Mouse (Mus musculus) kidney, adult 2 months (tissue): ENCODE data around the gene Endog. TPM values are rescaled to one million over a fixed set of nuclear protein-coding genes. Genes with fewer than 3 reads are reported as not detected.
"Not testable (repeated sequence)": the region's sequence is repeated elsewhere in the genome, so short reads cannot be mapped to it uniquely, and the experiment has no call there.

Experiments used
- DNase-seq: peaks from one replicate; pipeline ENCODE4 v3.0.0; 2021
- H3K27ac ChIP-seq: fragments of 200-500 bp; 2 replicates; pipeline ENCODE4 v1.5.1; 2012; ENCODE audit warnings: low read depth, low read length, control low read depth, inconsistent platforms; ENCODE audit not compliant: insufficient read depth
- H3K27me3 ChIP-seq: fragments of 200-500 bp; replicated peaks from 2 replicates; pipeline ENCODE4 v1.6.1; 2012; ENCODE audit warnings: mild to moderate bottlenecking, moderate library complexity, low read length, inconsistent platforms; ENCODE audit not compliant: control insufficient read depth, insufficient read depth
- H3K36me3 ChIP-seq: fragments of 200-500 bp; 2 replicates; pipeline ENCODE4 v1.6.1; 2012; ENCODE audit warnings: mild to moderate bottlenecking, moderate library complexity, low read length, inconsistent platforms; ENCODE audit not compliant: control insufficient read depth, insufficient read depth
- H3K4me1 ChIP-seq: fragments of 200-500 bp; 2 replicates; pipeline ENCODE4 v1.6.1; 2011; ENCODE audit warnings: low read length; ENCODE audit not compliant: control insufficient read depth, insufficient read depth
- H3K4me3 ChIP-seq: fragments of 200-500 bp; 2 replicates; pipeline ENCODE4 v1.5.1; 2011; ENCODE audit warnings: mild to moderate bottlenecking, low read depth, low read length, control low read depth; ENCODE audit not compliant: insufficient read depth
- CTCF ChIP-seq: fragments of 200-500 bp; conservative IDR thresholded peaks from 2 replicates; pipeline ENCODE4 v1.5.1; 2011; ENCODE audit warnings: low read depth, mild to moderate bottlenecking, control low read depth, low read length, moderate library complexity, mixed read lengths; ENCODE audit not compliant: insufficient read depth, insufficient read length
- POLR2A ChIP-seq: fragments of 200-500 bp; IDR thresholded peaks from one replicate; pipeline ENCODE4 v1.6.1; 2011; ENCODE audit warnings: low read depth, low read length, control low read depth
- WGBS: fragments of 180-500 bp; shearing (Covaris S2); methylation state at CpG from one replicate; pipeline ENCODE4 v1.1.7; 2018; 5-methylcytosine and 5-hydroxymethylcytosine counted together
- polyA plus RNA-seq: library from polyadenylated mRNA; depleted of rRNA; stranded (reverse); fragments of >200 nt; gene quantifications from 2 replicates; pipeline ENCODE4 v1.2.3, GENCODE M21; 2012

Endog gene
- polyA plus RNA-seq, 1 experiment, result 78.0 TPM

DNA sequence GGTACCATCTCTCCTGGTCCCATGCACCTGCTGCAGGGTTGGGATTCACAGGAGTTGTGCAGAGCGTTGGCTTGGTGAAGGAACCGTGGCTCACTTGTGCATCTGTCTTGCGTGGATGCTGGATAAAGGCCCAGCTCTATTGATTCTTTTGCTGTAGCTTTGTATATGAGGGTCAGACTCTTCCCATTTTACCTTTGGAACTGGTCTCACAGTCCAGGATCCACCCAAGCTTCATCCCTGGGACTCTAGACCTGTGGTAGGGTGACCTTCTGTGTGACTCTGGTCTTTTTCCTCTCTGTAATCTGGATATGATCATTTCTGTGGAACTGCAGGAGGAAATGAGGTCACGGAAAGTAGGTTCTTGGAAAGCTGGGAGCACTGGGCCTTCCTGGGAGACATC lies 26.9 kb upstream of the Endog start:
- no peaks in the 10 kb centered on the region for H3K27me3 ChIP-seq
- DNase-seq, result peak; percentile 44
- no peak overlapping the region for H3K27ac ChIP-seq
- peaks cover 16% of the 10 kb centered on the region; the same call in 1 of the 2 replicates for H3K4me1 ChIP-seq
- 69% methylated on average over 4 of the region's 4 CpGs for WGBS
- H3K4me3 ChIP-seq, result no peak overlapping the region
- TF ChIP-seq POLR2A, result no peak
- no peak for TF ChIP-seq CTCF
- H3K36me3 ChIP-seq, result peaks cover 12% of the 10 kb centered on the region

DNA sequence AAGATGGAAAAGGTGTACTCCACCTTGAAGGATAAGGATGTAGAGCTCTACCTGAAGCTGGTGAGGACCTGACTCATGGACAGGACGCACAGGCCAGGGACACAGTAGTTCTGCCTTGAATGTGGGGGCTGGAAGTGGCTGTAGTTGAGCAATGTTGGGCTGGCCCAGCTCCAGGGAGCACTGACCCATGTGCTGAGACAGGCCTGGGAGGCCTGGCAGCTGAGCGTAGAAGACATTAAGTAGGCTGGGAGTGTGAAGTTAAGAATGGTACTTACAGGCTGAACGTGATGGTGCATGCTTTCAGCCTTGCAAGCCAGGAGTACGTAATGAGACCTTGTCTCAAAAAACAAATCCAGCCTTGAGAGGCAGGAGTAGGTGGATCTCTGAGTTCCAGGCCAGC lies 23.8 kb upstream of the Endog start:
- Histone ChIP-seq H3K27ac (no peak overlapping the region; the same call in 1 of the 2 replicates), H3K36me3 (peaks cover 6% of the 10 kb centered on the region)
- peak; percentile 94 for DNase-seq

GRCm38 (mm10) chr2:30151840-30152239 lies 19.5 kb upstream of the Endog start:
- DNase-seq, result peak; percentile 81
- H3K27ac ChIP-seq, result peak overlapping the region; percentile 24; the same call in 1 of the 2 replicates
- H3K4me1 ChIP-seq, result peaks cover 12% of the 10 kb centered on the region
- TF ChIP-seq CTCF, result no peak
- WGBS, result 55% methylated on average over 11 of the region's 11 CpGs
- H3K36me3 ChIP-seq, result peaks cover 3% of the 10 kb centered on the region; the same call in 1 of the 2 replicates
- H3K4me3 ChIP-seq, result no peak overlapping the region
- no peaks in the 10 kb centered on the region for H3K27me3 ChIP-seq

More for the DNA sequence above, 23.8 kb upstream of the Endog start:
- Histone ChIP-seq H3K4me1 (peaks cover 23% of the 10 kb centered on the region), H3K4me3 (no peak overlapping the region), H3K27me3 (no peaks in the 10 kb centered on the region)
- 29% methylated on average over 4 of the region's 4 CpGs for WGBS
- no peak for TF ChIP-seq CTCF

DNA sequence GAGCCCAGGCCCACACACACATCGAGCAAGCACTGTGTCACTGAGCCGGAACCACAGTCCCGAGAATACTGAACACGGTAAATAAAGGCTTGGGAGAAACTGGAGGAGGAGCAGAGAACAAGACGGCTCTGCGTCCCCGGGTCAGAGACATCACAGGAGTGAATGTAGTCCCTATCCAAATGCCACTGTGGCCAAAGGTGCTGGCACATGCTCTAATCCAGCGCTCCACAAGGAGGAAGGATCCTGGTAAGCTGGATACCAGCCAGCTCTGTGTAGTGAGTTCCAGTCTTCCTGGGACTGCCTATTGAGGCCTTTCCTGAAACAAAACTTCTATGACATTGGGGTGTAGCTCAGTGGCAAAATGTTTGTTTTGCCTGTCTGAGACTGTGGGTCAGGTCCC lies 18.7 kb upstream of the Endog start:
- H3K27me3 ChIP-seq, result no peaks in the 10 kb centered on the region
- DNase-seq, result peak; percentile 70
- 39% methylated on average over 8 of the region's 8 CpGs for WGBS
- H3K27ac ChIP-seq, result no peak overlapping the region
- H3K4me1 ChIP-seq, result peaks cover 7% of the 10 kb centered on the region
- H3K36me3 ChIP-seq, result peaks cover 3% of the 10 kb centered on the region; the same call in 1 of the 2 replicates
- no peak overlapping the region for H3K4me3 ChIP-seq
- TF ChIP-seq POLR2A (no peak), CTCF (no peak)

DNA sequence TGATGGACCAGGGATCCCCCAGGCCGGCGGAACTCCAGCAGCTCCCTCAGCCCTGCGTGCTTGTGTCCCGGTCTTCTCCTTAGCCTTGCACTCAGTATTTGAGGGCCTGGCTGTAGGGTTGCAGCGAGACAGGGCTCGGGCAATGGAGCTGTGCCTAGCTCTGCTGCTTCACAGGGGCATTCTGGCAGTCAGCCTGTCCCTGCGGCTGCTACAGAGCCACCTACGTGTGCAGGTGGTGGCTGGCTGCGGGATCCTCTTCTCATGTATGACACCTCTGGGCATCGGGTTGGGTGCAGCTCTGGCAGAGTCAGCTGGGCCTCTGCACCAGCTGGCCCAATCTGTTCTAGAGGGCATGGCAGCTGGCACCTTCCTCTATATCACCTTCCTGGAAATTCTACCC lies 11.4 kb upstream of the Endog start:
- not testable (repeated sequence) for H3K27me3 ChIP-seq, H3K4me3 ChIP-seq, H3K27ac ChIP-seq, H3K36me3 ChIP-seq, H3K4me1 ChIP-seq, DNase-seq
- WGBS, result 90% methylated on average over 7 of the region's 10 CpGs

DNA sequence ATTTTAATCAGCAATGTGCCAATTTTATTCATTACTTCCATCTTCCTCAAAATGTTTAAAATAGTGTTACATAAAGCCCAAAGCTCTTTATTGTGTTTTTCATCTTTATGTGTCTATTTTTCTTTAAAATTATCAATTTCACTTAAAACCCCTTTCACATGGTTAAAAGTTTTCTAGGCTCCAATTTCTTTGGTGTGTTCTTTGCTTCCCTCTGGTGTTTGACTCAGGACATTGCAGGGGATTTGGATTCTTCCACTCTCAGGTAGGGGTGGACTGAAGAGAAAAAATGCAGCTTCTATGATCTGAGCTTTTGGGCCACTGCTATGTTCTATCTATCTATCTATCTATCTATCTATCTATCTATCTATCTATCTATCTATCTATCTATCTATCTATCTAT lies 9.5 kb upstream of the Endog start:
- Histone ChIP-seq H3K36me3 (no peaks in the 10 kb centered on the region), H3K27me3 (no peaks in the 10 kb centered on the region), H3K4me1 (no peaks in the 10 kb centered on the region), H3K27ac (no peak overlapping the region), H3K4me3 (no peak overlapping the region)
- TF ChIP-seq POLR2A, result no peak
- peak; percentile 27; the same call in 1 of the 2 replicates for TF ChIP-seq CTCF
- DNase-seq, result peak; percentile 59

DNA sequence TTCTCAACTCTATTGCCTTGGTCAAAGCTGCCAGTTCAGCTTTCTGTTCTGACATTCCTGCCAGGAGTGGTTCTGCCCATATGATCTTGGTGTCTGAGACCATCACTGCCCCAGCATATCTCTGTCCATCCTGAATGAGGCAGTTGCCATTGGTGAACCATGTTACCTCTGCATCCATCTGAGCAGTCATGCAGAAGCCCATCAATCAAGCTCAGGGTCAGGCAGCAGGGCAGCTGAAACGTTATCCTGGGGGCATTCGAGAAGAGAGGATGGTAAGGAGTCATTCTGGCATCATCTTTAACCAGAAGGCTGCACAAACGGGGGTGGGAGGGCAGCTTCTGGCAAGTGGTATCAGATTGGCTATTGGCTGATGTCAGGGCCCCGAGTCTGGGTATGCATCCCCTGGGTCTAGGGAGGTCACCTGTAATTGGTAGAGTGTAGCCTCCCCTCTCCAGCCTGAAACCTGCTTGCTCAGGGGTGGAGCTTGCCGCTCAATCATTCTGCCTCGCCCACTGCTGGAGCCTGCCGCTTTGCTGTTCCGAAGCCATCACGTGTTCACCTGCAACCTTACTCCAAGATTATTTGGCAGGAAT lies 6.9 kb upstream of the Endog start:
- Histone ChIP-seq H3K4me3 (no peak overlapping the region), H3K27ac (no peak overlapping the region), H3K27me3 (no peaks in the 10 kb centered on the region), H3K4me1 (no peaks in the 10 kb centered on the region), H3K36me3 (no peaks in the 10 kb centered on the region)
- 26% methylated on average over 9 of the region's 9 CpGs for WGBS
- no peak for DNase-seq
- TF ChIP-seq POLR2A (no peak), CTCF (no peak)

- H3K27ac ChIP-seq, result no peak overlapping the region
- no peaks in the 10 kb centered on the region for H3K36me3 ChIP-seq
- no peaks in the 10 kb centered on the region for H3K27me3 ChIP-seq
- H3K4me3 ChIP-seq, result no peak overlapping the region
- DNase-seq, result no peak
- H3K4me1 ChIP-seq, result no peaks in the 10 kb centered on the region
- TF ChIP-seq POLR2A (no peak), CTCF (no peak)
- 57% methylated on average over 4 of the region's 4 CpGs for WGBS
These were observed 4.6 kb upstream of the Endog start for GRCm38 (mm10) chr2:30166677-30167076.
